Mouse (Mus musculus) fat pad, adult 2 months (tissue): ENCODE measurements at regions not wholly inside any gene's neighbourhood (a gene's known extent, or its start where the extent isn't known, plus 50 kb on each side); places are given as distances from the start of the nearest gene placed in this dataset.
"Not testable (repeated sequence)": the region's sequence is repeated elsewhere in the genome, so short reads cannot be mapped to it uniquely, and the experiment has no call there.

Experiments used
- DNase-seq: peaks from one replicate; pipeline ENCODE4 v3.0.0-alpha.2; 2011; ENCODE audit warnings: low read depth, low spot score; ENCODE audit errors: extremely low read depth

DNA sequence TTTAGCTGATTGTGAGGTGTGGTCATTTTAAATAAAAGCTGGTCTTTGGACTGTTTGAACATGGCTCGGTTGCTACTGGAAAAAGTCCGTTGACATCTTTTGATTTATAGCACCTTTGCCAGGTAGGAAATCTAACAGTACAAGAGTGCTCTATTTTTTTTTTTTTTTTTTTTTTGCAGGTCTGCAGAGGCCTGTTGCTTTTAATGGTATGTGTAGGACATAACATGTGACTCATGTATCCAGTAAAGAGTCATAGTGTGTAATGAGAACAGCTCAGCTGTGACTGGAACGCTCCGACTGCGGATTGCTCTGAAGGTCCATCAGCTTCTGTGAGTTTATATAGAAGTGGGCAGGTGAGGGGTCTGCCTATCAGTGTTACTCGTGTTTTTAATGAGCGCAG, 190.0 kb upstream of the Tmem45b start:
- DNase-seq: no peak

- DNase-seq: no peak
Observed at GRCm38 (mm10) chr9:31653788-31654187, 189.5 kb upstream of the Tmem45b start.

- no peak for DNase-seq
Observed at GRCm38 (mm10) chr9:31650362-31651130, 186.3 kb upstream of the Tmem45b start.

GRCm38 (mm10) chr9:31649073-31649472, 184.8 kb upstream of the Tmem45b start:
- no peak for DNase-seq

DNA sequence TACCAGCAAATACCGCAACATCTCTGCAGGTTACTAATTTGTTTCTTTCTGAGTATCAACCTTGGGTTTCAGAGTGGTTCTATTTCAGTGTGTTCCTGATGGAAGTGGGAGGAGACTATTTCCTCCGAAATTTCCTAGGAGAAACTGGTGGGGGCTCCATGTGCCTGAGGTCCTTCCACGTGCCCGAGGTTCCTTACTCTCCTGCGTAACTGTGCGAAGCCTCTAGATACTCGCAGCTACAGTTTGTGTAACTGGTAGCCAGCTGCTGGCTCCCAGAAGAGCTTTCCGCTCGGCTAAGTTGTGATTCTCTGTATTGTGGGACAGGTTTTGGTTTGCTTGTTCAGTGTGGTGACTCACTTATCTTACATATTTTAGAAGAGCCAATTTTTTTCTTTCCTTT, 184.3 kb upstream of the Tmem45b start:
- no peak for DNase-seq

DNA sequence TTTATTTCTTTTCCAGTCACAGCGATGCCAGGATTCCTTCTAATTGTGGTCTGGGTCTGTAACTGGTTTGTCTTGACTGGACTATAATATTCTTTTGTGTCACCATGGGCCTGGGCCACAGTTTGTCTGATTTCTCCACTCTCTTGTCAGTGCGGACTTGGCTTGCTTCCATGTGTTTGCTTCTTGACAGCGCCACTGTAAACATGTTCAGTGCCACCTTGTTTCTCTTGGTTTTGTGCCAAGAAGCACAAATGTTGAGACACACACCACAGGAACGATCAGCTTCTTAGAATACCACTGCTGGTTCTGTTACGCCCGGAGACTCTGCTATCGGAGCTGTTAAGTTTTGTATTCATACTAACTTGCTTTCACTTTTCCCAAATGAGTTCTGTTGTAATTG, 180.9 kb upstream of the Tmem45b start:
- no peak for DNase-seq

- no peak for DNase-seq
Observed at GRCm38 (mm10) chr9:31644106-31644505, 179.8 kb upstream of the Tmem45b start.

GRCm38 (mm10) chr9:31642169-31642568, 177.9 kb upstream of the Tmem45b start:
- peak; percentile 34 for DNase-seq

- no peak for DNase-seq
Observed at GRCm38 (mm10) chr9:31628291-31628690, 164.0 kb upstream of the Tmem45b start.

DNA sequence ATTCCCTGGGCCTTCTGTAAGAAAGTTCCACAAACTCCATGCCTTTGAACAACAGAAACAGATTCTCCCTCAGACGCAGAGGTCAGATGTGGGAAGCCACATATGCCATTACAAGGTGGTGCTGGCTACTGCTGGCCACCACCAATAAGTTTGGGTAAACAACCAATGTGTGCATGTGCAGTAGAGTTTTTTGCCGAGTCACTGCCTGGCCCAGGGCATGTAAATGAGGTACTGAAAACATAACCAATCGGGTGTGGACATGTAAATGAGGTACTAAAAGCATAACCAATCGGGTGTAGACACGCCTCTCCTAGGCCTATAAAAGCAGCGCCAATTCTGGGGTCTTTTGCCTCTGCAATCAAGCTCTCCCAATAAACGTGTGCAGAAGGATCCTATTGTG, 157.3 kb upstream of the Tmem45b start:
- not testable (repeated sequence) for DNase-seq

DNA sequence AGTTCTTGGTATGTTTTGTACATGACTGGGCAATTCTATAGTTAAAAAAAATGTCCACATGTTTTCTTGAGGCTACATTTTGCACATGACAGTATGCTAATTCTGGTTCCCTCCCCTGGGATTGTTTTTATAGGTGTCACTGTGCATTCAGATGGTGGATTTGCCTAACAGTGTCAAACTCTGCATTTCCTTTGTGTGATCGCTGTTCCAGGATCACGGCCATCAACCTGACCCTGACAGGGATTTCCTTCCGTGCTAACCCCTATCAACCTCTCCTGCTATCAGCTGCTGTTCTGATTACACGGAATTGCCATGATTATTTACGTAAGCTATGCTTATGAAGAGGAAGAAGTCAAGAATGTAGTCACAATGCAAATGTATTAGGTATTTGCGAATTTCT, 155.1 kb upstream of the Tmem45b start:
- DNase-seq: no peak

GRCm38 (mm10) chr9:31614250-31614945, 150.1 kb upstream of the Tmem45b start:
- no peak for DNase-seq

DNA sequence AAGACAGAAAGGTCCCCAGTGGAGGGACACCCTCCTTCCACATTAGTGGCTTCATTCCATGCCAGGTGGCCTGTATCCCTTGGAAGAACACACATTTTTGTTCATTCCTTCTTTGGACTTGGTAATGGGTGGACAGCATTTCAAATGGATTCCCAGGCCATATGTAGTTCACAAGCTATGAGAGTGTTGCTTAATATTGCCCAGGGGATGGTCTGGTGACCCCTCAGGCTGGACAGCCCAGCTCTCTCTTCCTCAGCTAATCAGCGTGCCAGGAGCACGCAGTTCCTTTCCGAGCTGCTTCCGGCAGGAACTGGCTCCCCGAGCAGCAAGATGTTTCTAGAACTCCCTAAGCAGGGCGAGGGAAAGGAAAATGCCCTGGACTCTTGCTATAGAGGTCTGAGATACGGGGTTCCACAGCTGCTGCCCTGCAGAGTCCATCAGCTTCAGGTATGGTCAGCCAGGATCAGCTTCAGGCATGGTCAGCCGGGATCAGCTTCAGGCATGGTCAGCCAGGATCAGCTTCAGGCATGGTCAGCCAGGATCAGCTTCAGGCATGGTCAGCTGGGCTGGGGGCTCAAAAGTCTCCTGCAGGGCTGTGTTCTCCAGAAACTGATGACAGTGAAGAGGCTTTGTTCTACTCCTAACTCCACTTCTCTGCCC, 146.9 kb upstream of the Tmem45b start:
- no peak for DNase-seq

DNA sequence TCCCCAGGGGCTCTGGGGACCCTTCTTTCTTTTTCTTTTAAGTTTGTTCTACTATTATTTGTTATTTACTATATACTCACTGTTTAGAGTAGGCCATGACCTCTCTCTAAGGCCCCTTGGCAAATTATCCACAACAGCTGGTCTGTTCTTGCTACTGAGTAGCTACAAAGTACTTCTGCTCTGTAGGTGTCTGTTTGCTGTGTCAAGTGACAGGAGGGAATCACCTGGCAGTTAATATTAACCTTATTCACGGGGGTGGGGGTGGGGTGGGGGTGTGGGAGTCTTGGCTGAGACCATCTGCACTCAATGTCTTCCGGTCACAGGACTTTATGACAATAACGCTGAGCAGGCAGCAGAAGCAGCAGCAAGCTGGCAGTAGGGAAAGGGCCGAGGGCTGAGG, 146.4 kb upstream of the Tmem45b start:
- no peak for DNase-seq

DNA sequence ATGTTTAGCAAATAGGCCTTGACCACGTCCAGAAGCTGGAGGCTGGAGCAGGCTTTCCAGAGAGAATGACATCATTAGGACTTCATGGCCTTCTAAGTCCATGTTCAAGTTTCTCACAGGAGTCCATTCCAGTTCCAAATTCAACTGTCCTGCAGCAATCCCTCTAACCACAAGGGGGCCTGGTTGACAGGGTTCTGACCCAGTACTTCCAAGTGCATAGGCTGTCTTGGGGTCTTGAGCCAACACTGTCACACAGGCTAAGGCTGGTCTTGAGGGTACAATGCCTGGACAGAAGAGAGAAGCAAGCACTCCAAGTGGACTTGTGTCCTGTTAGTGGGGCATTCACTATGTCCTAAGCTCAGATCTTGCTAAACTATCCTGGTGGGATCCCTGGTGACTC, 145.9 kb upstream of the Tmem45b start:
- DNase-seq: no peak

- no peak for DNase-seq
Observed at GRCm38 (mm10) chr9:31609731-31610130, 145.5 kb upstream of the Tmem45b start.

DNA sequence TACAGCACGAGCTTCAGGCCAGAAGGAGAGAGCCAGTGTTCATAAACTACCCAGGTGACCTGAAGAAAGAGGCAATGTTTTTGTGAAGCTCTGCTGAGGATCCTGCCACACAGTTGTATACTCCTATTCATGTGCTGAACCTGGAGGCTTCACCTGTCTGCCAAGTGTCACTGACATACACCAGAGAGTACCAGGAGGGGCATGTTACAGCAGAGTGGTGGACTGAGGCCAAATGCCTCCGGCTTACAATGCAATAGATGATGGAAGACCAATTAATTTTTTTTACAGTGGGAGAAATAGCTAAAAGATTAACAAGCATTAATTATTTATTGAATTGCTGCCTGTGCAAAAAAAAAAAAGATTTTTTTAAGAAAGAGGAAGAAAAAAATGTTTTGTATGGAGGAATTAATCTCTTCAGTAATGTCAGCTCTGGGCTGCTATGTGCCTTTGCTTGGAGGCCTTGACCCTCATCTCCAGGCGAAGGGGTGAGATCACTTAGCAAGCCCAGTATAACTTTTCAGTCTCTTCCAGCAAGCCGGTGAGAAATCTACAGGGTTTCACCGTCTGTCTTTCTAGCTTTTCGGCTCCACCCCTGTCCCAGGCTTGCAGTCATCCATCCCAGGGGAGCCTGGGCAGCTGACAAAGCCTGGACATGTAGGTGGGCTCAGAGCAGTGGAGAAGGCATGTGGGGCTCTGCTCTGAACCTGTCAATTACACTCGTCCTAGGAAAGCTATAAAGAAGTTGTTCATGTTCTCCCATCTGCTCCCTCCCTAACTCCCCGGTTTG, 144.0 kb upstream of the Tmem45b start:
- peak; percentile 64 for DNase-seq

DNA sequence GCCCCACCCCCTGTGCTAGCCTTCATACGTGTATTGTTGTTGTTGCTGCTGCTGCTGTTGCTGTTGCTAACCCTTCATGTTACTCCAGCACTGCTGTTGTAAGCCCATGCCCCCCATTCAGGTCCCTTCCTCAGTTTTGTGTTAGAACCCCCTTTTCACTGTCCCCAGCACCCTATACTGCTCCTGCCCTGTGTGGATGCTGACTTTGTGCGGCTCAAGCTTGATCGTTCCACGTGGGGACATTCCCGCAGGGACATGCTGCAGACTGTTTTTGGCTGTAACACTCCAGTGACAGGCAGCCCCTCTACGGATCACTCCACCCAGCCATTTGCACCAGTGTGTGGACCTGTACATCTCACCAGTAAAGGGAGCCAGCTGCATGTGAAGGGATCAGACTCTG, 142.7 kb upstream of the Tmem45b start:
- no peak for DNase-seq

GRCm38 (mm10) chr9:31604497-31605090, 140.3 kb upstream of the Tmem45b start:
- no peak for DNase-seq

GRCm38 (mm10) chr9:31602707-31603106, 138.4 kb upstream of the Tmem45b start:
- no peak for DNase-seq

GRCm38 (mm10) chr9:31595096-31595495, 130.8 kb upstream of the Tmem45b start:
- DNase-seq: no peak
